19 mouse cellular contexts compared by ENCODE assay signal in genomic region chr10:54761084-54761483, GRCm38 (mm10).
DNase-seq lines count a peak whose midpoint lies in the region; ATAC-seq and TF ChIP-seq lines count a peak whose summit lies in the region.
"Had no signal": no experiment of that assay in that cellular context is flagged by ENCODE, and none has a peak within 500 bp of the region (broad histone marks: within the 10 kb centered on the region; RNA-seq: fewer than 3 reads in every experiment).

No protein-coding gene starts in this region.

- no peaks in the 10 kb centered on the region for H3K4me1 ChIP-seq in intestine, postnatal 0 days (replicated peaks; ENCODE audit: control insufficient read depth, insufficient read depth, low read length)

- 87% methylated on average over 2 of the region's 2 CpGs for whole genome bisulfite sequencing in intestine, postnatal 0 days

- H3K27ac ChIP-seq in intestine, postnatal 0 days (ENCODE audit: low read depth, low read length): no peak overlapping the region

- H3K27me3 ChIP-seq in intestine, postnatal 0 days (replicated peaks; ENCODE audit: control insufficient read depth, insufficient read depth, low read length): no peaks in the 10 kb centered on the region
- H3K27me3 ChIP-seq: CH12.LX, Patski had no signal

- no peak for ATAC-seq in intestine, postnatal 0 days
- ATAC-seq: activated CD4-positive, CD25-positive, alpha-beta regulatory T cell, adult 4 months; CD4-positive, CD25-positive, alpha-beta regulatory T cell, adult 4 months; Patski had no signal

- no peak overlapping the region for H3K9ac ChIP-seq in intestine, postnatal 0 days (ENCODE audit: low read depth, low read length)

- DNase-seq in 416B (ENCODE audit: low read depth): peak; percentile 75
- DNase-seq: adrenal gland, adult 2 months; adrenal gland, adult 8-10 months; adrenal gland, postnatal 10 days; adrenal gland, postnatal 14 days; adrenal gland, postnatal 25 days; adrenal gland, postnatal 36 days; B cell, adult 2 months; cerebellum, adult 11 months; cerebellum, adult 11-12 months; cerebellum, adult 18-20 months; cerebellum, adult 2 months; cerebellum, adult 8-10 months had no signal

- H3K4me3 ChIP-seq in intestine, postnatal 0 days (ENCODE audit: low read depth, low read length): no peak overlapping the region

- H3K4me2 ChIP-seq in intestine, postnatal 0 days (replicated peaks; ENCODE audit: low read depth): no peak overlapping the region

- H3K36me3 ChIP-seq in intestine, postnatal 0 days (ENCODE audit: control insufficient read depth, insufficient read depth): no peaks in the 10 kb centered on the region
- H3K36me3 ChIP-seq: G1E had no signal

- H3K9me3 ChIP-seq in intestine, postnatal 0 days (ENCODE audit: control insufficient read depth): no peaks in the 10 kb centered on the region
- H3K9me3 ChIP-seq: G1E had no signal

- no peak for TF ChIP-seq CTCF in intestine, postnatal 0 days (IDR thresholded peaks at IDR 0.05; ENCODE audit: low read depth)
